Mouse (Mus musculus) embryo, embryonic 9.5 days (tissue): Measurements from ENCODE around the gene Rasip1.

Experiments used
- DNase-seq: peaks from one replicate; pipeline ENCODE4 v3.0.0-alpha.2; 2017; ENCODE audit errors: extremely low spot score

Rasip1 gene

DNA sequence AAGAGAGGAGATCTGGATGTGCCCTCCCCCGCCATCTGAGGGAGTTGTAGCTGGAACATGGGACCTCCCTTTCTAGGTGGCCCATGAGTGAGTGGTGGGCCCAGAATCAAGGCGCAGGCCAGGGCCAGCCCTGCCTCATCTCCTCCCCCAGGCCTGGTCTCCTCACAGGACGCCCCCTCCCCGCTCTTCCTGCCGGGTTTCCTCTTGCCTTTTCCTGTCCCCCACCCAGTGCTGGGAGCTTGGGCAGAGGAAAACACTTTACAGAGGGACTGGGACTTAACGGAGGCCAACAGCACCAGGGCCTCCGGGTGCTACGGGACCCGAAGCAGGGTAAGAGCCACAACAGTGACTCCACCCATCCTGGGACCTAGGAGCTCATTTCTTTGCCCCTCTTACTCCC, at the start of gene Rasip1:
TSS of gene Rasip1 (plus strand) at position 228 of the 400 bp plus-strand sequence.
- no peak for DNase-seq

DNA sequence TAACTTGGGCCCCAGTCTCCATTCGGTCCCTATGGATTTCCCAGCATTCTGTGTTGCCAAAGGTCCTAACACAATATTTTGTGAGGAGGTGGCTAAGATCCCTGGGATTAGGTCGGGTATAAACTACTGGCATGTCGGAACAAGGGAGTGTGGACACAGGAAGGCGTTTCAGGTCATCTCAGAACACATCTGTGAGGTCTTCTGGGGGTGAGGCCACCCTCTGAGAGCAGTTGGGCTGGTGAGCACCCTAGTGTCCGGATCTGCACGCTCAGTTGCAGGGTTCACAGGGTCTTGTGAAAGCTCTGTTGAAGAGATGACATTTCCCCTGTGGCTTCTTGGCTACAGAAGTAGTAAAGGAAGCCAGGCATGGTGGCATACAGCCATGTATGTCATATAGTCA, 41.4 kb upstream of the Rasip1 start:
- no peak for DNase-seq

DNA sequence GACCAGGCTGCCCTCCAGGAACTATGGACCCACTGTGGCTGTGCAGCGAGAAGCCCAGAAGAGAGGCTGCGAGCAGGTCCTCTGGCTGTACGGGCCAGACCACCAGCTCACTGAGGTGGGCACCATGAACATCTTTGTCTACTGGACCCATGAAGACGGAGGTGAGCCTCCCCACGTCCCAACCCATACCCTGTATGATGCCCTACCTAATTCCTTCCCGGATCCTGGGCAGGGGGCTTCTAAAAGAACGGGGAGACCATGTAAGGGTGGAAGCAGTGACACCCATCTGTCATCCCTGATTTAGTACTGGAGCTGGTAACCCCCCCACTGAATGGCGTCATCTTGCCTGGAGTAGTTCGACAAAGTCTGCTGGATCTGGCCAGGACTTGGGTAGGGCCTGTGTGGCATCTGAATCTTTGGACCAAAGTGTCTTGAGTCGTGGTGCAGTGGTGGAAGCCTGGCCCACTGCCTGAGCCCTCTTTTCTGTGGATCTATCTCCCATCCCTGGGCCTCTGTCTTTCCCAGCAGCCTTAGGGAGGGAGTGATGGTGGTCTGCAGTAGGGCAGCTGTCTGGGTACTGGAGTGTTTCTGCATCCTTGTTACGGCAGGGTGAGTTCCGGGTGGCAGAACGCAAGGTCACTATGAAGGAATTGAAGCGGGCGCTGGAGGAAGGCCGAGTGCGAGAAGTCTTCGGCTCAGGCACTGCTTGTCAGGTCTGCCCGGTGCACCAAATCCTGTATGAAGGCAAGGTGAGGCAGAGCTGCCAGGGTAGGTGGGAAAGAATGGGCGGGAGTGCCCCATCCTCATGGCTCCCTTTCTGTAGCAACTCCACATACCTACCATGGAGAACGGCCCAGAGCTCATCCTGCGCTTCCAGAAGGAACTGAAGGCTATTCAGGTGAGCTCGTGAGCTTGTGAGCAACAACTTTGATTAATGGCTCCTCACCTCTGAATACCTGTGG, 39.4 kb upstream of the Rasip1 start:
- DNase-seq: no peak

DNA sequence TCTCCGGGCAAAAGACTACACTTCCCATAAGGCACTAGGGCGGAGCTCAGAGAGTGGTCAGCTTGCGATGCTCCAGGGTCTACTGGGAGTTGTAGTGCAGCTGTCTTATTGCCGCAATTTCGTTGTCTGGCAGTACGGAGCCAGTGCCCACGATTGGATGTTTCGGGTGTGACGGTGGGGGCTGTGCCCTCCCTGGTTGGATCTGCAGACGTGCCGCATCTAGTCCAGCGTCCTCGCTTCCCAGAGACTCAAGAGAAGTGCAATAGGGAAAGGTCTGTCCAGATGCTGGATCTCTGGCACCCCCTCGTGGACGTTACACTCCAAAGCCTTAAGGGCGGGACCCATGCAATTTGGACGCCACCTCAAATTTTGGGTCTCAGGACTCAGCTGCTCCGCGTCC, 38.1 kb upstream of the Rasip1 start:
- peak; percentile 91 for DNase-seq

DNA sequence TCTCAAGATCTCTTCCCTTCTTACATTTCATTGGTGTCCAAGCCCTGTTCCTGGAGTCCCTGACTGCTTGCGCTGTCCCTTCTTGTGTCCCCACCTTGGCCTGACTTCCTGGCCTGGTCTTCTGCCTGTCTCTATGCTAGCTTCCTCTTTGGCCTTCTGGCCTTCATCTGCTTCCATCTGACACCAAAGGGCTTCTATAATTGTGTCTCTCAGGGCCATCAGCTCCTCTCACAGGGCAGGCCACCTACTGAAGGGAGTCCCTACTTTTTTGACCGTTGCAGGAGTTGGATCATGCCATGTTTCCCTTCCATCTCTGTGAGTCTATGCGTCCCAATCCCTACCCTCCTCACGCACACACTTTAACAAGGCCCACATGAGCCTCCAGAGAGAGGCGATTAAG, 37.4 kb upstream of the Rasip1 start:
- DNase-seq: no peak

DNA sequence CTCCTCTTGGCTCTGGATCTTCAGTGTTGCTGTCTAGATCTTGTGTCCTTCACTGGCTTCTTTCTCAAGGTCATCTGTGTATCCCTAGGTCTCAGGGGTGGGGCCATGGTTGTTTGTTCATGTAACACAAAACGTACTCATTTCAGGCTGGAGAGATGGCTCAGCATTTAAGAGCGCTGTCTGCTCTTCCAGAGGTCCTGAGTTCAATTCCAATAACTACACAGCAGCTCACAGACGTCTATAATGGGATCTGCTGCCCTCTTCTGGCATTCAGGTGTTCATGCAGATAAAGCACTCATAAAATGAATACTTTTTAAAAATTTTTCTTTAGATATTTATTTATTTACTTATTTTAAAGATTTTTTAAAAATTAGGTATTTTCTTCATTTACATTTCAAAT, 36.4 kb upstream of the Rasip1 start:
- no peak for DNase-seq

DNA sequence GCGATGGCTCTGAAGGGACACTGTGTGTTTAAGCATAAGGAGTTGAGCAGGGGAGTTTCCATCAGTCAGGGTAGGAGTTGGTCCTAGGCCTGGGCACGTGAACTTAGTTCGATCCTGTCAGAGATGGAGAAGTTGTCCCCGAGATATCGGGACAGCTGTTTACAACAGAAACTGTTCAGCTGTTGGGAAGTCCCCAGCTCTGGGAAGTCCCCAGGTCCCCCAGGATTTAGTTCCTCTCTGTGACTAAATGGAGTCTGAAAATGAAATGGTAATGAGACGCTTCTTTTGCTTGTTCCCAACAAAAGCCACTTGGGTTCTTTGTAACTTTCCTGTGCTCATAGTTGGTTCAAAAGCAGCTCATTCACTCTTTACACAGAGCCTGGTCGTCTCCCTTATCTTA, 35.4 kb upstream of the Rasip1 start:
- DNase-seq: no peak

DNA sequence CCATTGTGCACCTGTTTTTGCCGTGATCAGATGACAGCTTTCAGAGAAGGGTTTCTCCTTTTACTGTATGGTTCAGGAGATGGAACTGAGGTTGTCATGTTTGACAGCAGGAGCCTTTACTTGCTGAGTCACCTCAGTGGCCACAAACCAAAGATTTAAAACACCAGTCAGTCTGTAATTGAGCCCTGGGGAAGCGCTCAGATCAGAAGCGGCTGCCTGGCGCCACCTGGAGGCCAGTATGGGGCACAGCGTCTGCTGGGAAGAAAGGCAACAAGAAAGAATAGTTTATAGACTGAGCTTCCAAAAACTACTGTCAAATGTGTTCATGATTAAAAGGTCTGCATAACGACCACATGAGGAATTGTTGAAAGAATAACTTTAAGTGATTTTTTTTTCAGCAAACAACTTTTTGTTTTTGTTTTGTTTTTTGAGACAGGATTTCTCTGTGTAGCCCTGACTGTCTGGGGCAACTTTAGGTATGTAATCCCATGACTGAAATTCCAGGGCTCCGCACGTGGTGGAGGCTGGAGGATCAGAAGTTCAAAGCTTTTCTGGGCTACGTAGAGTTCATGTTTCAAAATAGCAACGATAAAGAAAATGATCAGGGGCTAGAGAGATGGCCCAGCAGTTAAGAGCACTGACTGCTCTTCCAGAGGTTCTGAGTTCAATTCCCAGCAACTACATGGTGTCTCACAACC, 34.0 kb upstream of the Rasip1 start:
- DNase-seq: peak; percentile 67

DNA sequence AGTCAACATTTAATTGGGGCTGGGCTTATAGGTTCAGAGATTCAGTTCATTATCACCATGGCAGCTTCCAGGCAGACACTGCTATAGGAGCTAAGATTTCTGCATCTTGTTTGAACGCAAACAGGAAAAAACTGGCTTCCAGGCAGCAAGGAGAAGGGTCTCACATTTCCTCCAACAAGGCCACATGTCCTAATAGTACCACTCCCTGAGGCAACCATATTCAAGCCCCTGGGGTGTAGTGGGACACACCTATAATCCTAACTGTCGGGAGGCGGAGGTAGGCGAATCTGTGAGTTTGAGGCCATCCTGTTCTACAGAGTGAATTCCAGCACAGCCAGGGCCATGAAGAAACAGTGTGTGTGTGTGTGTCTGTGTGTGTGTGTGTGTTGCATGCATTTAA, 32.1 kb upstream of the Rasip1 start:
- DNase-seq: no peak

DNA sequence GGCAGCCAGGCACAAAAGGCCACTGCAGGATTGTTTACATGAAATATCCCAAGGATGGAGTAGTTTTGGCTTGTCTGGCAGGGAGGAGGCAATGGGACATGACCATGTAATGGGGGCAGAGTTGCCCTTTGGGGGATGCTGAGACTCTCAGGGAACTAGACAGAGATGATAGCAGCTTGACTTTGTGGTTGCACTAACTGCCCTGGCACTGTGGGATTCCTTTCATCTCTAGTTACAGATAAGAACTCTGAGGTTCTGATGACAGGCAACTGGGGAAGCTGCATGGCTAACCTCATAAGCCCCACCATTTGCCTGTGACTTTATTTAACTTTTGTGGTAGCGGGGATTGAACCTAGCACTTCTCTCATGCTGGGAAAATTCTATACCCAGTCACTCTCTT, 31.2 kb upstream of the Rasip1 start:
- DNase-seq: no peak

DNA sequence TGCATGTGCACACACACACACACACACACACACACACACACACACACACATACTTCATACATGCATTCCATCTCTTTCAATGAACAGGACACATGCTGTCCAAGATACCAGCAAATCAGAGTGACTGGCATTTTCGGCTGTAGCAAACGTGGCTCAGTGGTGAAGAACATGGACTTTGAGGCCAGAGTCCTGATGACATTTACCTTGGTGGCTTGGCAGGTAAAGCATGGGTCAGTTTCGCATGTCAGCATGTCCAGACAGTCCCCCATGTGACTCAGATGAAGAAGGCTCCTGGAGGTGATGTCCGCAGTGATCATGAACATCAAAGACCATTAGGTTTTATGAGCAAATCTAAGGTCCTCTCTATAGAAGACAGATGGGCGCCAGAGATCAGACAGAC, 30.3 kb upstream of the Rasip1 start:
- DNase-seq: no peak

DNA sequence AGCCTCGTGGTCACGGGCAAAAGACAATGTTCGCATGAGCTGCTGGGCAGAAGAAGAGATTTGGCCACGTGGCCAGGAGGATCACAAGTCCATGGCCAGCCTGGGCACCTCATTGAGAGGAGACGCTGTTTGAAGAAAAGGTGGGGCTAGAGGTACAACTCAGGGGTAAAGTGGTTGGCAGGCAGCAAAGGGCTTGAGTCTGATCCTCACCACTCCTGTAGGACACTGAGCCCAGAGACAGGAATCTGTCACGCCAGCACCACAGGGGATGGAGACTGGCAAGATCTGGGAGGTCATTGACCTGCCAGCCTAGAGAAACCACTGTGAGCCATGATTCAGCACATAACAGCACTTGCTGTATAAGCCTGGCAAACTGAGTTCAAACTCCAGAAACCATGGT, 29.8 kb upstream of the Rasip1 start:
- DNase-seq: no peak

DNA sequence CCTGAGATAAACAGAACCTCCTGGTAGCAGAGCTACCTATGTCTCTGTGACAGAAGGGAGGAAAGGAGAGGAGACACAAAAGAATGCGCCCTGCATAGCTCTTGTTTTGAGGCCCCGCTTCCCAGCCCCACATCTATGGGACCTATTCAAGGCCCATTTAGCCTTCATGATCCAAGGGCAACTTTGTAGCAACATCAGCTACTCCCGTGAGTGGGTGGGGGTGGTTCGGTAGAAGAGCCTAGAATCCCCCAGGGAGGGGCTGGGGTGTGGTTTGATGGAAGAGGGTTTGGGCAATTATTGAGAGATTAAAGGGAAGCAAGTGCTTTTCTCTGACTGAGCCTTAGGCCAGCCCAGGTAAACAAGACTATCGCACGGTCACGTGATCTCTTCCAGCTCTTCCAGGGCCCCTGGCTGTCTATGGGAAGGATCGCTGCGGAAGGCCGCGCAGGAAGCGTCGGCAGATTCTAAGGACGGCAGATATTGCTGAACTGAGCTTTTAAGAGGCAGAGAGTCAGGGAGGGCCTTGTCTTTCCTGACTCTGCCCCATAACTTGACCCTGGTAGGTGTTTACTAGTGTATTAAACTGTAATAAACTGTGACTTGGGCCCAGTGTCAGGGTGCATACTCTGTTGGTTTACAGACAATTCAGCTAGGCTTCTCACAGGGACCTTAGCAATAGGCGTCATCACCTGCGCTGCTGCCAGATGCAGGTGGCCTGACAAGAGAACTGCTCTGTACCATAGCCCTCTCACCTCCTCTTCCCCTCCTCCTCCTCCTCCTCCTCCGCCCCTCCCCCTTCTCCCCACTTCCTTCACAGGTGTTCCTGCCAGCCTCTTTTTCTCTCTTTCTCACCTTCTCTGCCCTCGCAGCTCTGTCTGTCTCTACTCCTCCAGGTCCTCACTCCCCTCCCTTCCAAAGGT, 28.1 kb upstream of the Rasip1 start:
- DNase-seq: no peak

DNA sequence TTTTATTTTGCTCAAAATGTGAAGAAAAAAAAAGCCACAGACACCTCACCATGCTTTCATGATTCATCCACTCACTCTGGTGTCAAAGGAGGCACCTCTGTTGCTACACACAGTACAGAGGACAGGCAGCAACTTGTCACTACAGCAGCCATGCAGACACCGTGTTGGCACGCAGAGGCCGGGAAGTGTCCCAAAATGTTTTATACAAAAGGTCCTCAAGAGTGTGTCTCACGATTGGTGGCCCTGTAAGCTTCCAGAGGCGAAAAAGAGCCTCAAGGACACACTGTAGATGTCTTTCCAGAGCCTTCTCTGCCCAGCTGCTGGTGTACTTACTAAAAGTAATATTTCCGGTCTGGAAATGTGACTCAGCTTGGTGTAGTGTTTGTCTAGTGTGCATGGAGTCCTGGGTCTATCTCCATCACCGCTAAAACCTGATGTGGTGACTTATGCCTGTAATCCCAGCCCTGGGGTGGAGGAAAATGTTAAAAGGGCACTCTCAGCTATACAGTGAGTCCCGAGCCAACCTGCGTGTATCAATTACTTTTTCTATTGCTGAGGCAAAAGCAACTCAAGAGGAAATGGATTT, 21.5 kb upstream of the Rasip1 start:
- no peak for DNase-seq

DNA sequence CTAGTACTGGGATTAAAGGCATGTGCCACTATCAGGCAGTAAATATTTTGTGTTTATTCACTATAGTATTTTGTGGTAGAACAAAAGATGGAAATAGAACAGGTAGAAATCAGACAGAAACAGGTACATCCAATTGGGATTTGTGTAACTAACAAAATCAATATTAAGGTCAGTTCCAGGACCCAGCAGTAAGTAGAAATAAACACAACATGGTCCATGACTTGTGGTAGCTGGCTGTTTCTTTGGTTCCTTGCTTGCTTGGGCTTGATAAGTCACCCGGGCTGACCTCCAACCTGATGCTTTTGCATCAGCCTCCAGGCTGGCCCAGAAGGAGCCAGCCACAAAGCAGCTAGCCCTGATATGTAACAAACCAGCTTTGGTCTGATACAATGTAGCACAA, 17.8 kb upstream of the Rasip1 start:
- DNase-seq: no peak

DNA sequence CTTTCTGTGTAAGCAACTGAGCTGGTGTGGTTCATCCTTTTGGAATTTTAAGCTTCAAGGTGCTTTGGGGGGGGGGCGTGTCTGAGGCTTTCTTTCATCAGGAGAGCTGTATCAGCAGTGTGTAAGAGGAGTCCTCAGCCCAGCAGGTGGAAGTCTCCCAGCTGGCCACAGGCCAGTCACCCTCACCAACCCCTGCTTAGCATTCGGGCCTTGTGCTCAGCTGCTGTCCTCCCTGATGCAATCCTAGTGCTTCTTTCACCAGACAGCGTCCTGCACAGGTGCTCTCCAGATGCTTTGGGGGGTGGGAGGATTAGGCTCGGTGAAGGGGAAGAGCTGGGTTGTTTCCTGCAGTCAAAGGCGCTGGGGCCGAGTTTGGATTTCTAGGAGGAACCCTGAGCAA, 11.0 kb upstream of the Rasip1 start:
- DNase-seq: no peak

DNA sequence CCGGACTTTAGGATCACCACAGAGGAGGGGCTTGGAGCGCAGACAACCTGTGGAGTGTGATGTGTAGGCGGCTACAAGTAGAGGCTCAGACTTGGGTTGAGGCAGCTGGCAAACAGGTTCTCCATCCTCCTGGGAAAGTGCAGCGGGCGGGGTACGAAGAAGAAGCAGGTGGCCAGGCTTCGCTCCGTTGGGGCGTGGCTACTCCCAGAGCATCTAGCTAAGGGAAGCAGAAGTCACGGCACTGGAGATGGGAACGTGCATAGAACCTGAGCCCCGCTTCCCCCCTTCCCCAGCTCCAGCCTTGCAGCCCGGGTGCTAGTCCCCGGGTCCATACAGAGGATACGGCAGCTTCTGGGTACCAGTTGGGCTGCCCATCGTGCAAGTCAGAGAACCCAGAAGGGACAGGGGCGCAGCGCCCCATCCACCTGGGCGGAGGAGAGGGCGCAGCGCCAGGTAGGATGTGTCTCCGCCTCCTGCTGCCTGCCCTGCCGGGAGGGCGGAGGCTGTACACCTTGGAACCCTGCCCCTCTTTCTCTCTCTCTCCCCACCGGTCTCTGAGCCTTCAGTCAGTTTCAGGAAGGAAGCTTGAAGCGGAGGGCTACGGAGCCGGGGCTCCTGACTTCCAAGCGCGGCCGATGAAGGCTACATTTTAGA, 10.1 kb upstream of the Rasip1 start, which contains the start of gene Fut1:
TSS of gene Fut1 (plus strand) at position 248 of the 654 bp plus-strand sequence.
- no peak for DNase-seq

DNA sequence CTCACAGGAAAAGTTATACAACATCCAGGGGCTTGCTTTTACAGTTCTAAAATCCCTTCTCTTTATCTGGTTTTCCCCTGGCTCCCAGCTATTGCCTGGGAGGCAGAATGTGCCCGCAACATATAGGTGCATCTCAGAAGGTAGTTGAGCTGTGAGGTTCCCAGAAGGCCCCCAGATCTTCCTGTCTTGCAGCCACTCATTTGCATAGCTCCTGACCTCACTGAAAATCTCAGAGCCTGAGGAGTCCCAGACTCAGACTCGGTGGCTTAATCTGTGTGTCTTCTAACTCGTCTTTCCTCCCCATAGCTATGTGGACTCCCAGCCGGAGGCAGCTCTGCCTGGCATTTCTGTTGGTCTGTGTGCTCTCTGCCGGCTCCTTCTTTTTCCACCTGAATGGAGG, 9.0 kb upstream of the Rasip1 start:
- no peak for DNase-seq

DNA sequence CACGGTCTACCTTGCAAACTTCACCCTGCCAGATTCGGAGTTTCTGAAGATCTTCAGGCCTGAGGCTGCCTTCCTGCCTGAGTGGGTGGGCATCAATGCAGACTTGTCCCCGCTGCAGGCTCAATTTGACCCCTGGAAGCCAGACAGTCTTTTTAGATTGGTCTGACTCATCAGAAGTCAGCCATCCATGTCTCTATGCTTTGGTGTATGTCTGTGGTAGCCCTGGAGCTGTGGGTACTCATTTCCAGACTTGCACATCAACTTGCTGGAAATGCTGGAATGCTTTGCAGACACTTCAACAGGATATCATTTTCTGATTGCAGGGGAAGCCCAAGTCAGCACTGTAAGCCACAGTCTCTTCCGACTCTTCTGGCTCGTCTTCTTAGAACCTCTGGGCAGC, 7.7 kb upstream of the Rasip1 start:
- no peak for DNase-seq

DNA sequence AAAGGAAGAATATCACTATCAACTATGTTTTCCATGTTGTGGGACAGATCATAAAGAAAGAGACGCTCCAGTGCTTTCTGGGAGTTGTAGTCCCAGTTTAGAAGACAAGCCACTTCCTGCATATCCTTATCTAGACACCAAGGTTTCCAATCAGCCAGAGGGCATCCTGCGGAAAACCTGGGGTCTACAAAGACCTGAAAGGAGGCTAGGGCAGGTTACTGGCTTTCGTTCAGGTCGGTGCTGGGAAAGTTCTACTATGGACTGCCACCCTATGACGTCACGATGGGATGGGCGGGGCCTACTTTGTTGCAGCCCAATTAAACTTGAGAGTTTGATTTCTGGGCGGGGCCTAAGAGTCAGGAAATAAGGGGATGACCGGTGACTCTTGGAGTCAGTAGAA, 5.8 kb upstream of the Rasip1 start, which contains the start of gene Izumo1:
TSS of gene Izumo1 (plus strand) at position 369 of the 400 bp plus-strand sequence.
- no peak for DNase-seq

DNA sequence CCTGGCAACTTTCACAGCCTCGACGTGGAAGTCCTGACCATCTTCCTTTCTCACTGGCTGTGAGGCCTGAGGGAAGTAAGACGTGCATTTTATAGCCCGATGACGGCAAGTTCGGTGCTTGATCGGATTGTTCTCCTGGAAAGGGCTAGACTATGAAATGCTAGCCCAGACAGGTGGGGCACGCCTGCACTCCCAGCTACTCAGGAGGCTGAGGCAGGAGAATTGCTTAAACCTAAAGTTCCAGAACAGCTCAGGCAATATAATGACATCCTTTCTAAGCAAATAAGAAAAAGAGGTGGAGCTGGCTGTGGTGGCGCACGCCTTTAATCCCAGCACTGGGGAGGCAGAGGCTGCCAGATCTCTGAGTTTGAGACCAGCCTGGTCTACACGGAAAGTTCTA, 3.8 kb upstream of the Rasip1 start:
- DNase-seq: no peak
